Mouse (Mus musculus) liver, adult 2 months (tissue): Measurements from ENCODE around the gene Ptcra. TPM values are rescaled to one million over a fixed set of nuclear protein-coding genes. Genes with fewer than 3 reads are reported as not detected.
"Not testable (repeated sequence)": the region's sequence is repeated elsewhere in the genome, so short reads cannot be mapped to it uniquely, and the experiment has no call there.

Source experiments
- DNase-seq: peaks from one replicate; pipeline ENCODE4 v3.0.0-alpha.2; 2011; ENCODE audit warnings: low read depth, low spot score; ENCODE audit errors: extremely low read depth
- H3K27ac ChIP-seq: fragments of 200-500 bp; replicated peaks from 2 replicates; pipeline ENCODE4 v1.5.1; 2012; ENCODE audit warnings: low read depth, mild to moderate bottlenecking, control low read depth, inconsistent platforms, low read length; ENCODE audit not compliant: insufficient read depth
- H3K27me3 ChIP-seq: fragments of 200-500 bp; 2 replicates; pipeline ENCODE4 v1.6.1; 2012; ENCODE audit warnings: mild to moderate bottlenecking, moderate library complexity, low read length, inconsistent platforms; ENCODE audit not compliant: control insufficient read depth, insufficient read depth
- H3K36me3 ChIP-seq: fragments of 200-500 bp; 2 replicates; pipeline ENCODE4 v1.6.1; 2012; ENCODE audit warnings: low read length, inconsistent platforms; ENCODE audit not compliant: control insufficient read depth, insufficient read depth
- H3K4me1 ChIP-seq: fragments of 200-500 bp; 2 replicates; pipeline ENCODE4 v1.6.1; 2011; ENCODE audit warnings: low read length; ENCODE audit not compliant: control insufficient read depth, insufficient read depth
- H3K4me3 ChIP-seq: fragments of 200-500 bp; 2 replicates; pipeline ENCODE4 v1.5.1; 2011; ENCODE audit warnings: low read depth, mild to moderate bottlenecking, control low read depth, low read length, moderate library complexity; ENCODE audit not compliant: insufficient read depth
- H3K79me2 ChIP-seq: fragments of 200-500 bp; 2 replicates; pipeline ENCODE4 v1.6.1; 2012; ENCODE audit warnings: inconsistent platforms, mild to moderate bottlenecking, low read length, moderate library complexity; ENCODE audit not compliant: control insufficient read depth, insufficient read depth
- H3K9ac ChIP-seq: fragments of 200-500 bp; 2 replicates; pipeline ENCODE4 v1.6.1; 2012; ENCODE audit warnings: low read depth, mild to moderate bottlenecking, control low read depth, inconsistent platforms, low read length
- CTCF ChIP-seq: fragments of 200-500 bp; IDR thresholded peaks from 2 replicates; pipeline ENCODE4 v1.5.1; 2011; ENCODE audit warnings: low read depth, low read length, control low read depth
- POLR2A ChIP-seq: fragments of 200-500 bp; IDR thresholded peaks from 2 replicates; pipeline ENCODE4 v1.6.1; 2011; ENCODE audit warnings: low read length, control low read depth; ENCODE audit not compliant: insufficient read depth; ENCODE audit errors: extremely low read depth
- WGBS: fragments of 180-500 bp; shearing (Covaris S2); methylation state at CpG from one replicate; pipeline ENCODE4 v1.1.7; 2018; 5-methylcytosine and 5-hydroxymethylcytosine counted together
- polyA plus RNA-seq: library from polyadenylated mRNA; depleted of rRNA; stranded (reverse); fragments of >200 nt; gene quantifications from 2 replicates; pipeline ENCODE4 v1.2.3, GENCODE M21; 2012
- total RNA-seq: library from RNA; depleted of rRNA; stranded (reverse); fragments of >200 nt; gene quantifications from 2 replicates; pipeline ENCODE4 v1.2.3, GENCODE M21; 2014

Ptcra gene
- total and polyA plus RNA-seq, 2 experiments, result 0.06 TPM; not detected in 1

DNA sequence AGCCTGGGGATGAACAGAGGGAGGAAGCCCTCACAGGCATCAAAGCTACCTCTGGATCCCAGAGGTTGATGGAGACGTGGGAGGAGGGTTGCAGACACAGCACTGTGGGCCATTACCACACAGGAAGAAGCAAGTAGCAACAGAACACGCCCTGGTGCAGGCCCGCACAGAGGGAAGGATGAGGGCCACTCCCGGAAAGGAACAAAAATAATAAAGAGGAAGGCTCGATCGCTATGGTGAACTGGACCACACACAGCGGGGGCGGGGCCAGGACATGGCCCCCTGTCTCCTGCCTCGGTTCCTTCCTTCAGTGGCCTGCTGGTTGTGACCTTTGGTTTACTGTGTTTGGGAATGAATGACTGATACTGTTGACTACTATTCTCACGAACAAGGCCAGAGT, 36.2 kb upstream of the Ptcra start:
- no peak overlapping the region for H3K27ac ChIP-seq
- no peak for DNase-seq
- H3K36me3 ChIP-seq, result peaks cover 19% of the 10 kb centered on the region
- H3K9ac ChIP-seq, result no peak overlapping the region
- TF ChIP-seq POLR2A (no peak), CTCF (no peak)
- H3K4me3 ChIP-seq, result no peak overlapping the region
- no peaks in the 10 kb centered on the region for H3K4me1 ChIP-seq
- H3K27me3 ChIP-seq, result no peaks in the 10 kb centered on the region
- H3K79me2 ChIP-seq, result no peaks in the 10 kb centered on the region
- WGBS, result 82% methylated on average over 10 of the region's 10 CpGs

DNA sequence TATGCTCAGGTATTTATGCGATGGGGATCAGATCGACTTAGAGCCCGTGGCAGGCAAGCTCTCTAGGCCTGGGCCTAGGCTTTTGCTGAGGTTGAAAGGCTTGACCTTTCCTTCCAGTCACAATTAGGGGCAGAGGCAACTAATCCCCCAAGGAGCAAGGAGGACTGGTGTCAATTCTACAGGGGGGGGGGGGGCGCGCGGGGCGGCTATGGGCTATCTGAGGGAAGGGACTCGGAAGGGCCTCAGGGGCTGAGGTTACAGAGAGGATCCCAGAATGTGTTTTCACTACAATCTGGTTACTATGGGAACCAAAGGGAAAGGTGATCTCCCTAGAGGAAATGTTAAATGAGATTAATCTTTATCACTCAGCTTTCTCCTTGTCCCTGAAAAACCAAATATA, 33.9 kb upstream of the Ptcra start:
- no peak overlapping the region for H3K4me3 ChIP-seq
- no peaks in the 10 kb centered on the region for H3K4me1 ChIP-seq
- TF ChIP-seq POLR2A (no peak), CTCF (no peak)
- H3K27me3 ChIP-seq, result no peaks in the 10 kb centered on the region
- no peak overlapping the region for H3K27ac ChIP-seq
- no peaks in the 10 kb centered on the region for H3K79me2 ChIP-seq
- DNase-seq, result no peak
- H3K36me3 ChIP-seq, result peaks cover 16% of the 10 kb centered on the region
- H3K9ac ChIP-seq, result no peak overlapping the region
- 66% methylated on average over 8 of the region's 8 CpGs for WGBS

DNA sequence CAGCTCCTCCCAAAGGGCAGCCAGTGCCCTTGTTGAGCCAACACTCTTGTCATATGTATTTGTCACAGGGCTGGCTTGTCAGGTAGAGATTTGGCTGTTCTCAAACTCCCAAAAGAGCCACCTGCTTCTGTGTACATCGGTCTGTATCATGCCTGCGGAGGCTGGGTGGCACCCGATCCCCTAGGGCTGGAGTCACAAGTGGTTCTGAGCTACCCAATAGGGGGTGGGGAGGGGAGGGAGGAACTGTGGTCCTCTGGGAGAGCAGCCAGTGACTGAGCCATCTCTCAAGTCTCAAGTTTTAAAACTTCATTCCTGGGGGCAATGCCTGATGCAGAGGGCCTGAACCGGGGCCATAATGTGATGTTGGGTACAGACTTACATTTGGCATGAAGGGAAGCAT, 33.2 kb upstream of the Ptcra start:
- TF ChIP-seq CTCF (no peak), POLR2A (no peak)
- no peaks in the 10 kb centered on the region for H3K4me1 ChIP-seq
- H3K27me3 ChIP-seq, result no peaks in the 10 kb centered on the region
- H3K4me3 ChIP-seq, result no peak overlapping the region
- H3K36me3 ChIP-seq, result peaks cover 14% of the 10 kb centered on the region
- no peaks in the 10 kb centered on the region for H3K79me2 ChIP-seq
- 94% methylated on average over 4 of the region's 4 CpGs for WGBS
- DNase-seq, result no peak
- H3K27ac ChIP-seq, result no peak overlapping the region
- H3K9ac ChIP-seq, result no peak overlapping the region

DNA sequence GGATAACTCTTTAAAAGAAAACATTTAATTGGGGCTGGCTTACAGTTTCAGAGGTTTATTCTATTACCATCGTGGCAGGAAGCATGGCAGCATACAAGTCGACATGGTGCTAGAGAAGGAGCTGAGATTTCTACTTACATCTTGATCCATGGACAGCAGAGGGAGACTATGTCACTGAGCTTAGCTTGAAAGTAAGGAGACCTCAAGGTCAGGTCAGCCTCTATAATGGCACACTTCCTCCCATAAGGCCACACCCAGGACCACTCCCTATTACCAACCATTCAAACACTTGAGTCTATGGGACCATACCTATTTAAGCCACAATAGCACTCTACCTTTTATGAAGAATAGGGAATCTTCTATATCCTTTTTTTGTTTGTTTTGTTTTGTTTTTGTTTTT, 29.5 kb upstream of the Ptcra start:
- Histone ChIP-seq H3K27me3 (no peaks in the 10 kb centered on the region), H3K79me2 (no peaks in the 10 kb centered on the region), H3K9ac (no peak overlapping the region), H3K36me3 (no peaks in the 10 kb centered on the region; the same call in 1 of the 2 replicates), H3K27ac (no peak overlapping the region), H3K4me1 (no peaks in the 10 kb centered on the region), H3K4me3 (no peak overlapping the region)
- 77% methylated on average over 2 of the region's 2 CpGs for WGBS
- TF ChIP-seq POLR2A (no peak), CTCF (no peak)
- DNase-seq, result no peak

DNA sequence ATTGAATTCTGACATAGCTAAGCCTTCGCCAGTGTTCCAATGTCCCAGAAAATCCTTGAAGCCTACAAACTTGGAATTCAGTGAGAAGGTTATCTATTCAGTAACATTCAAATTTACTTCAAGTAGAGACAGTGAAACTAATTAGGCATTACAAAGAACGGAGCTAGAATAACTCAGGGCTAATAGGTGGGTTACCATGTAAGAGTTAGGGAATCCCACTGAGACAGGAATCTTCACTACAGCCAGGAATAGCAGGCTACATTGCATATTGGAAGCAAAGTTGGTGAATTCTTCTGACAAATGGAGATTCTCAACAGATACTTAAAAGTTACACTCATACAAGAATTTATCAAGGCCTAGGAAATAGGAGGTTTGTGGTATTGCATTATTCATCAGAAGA, 24.5 kb upstream of the Ptcra start:
- DNase-seq, H3K27ac ChIP-seq, H3K4me1 ChIP-seq, H3K4me3 ChIP-seq, H3K36me3 ChIP-seq, H3K9ac ChIP-seq, H3K27me3 ChIP-seq, H3K79me2 ChIP-seq: not testable (repeated sequence)
- WGBS, result 86% methylated on average over 2 of the region's 2 CpGs

DNA sequence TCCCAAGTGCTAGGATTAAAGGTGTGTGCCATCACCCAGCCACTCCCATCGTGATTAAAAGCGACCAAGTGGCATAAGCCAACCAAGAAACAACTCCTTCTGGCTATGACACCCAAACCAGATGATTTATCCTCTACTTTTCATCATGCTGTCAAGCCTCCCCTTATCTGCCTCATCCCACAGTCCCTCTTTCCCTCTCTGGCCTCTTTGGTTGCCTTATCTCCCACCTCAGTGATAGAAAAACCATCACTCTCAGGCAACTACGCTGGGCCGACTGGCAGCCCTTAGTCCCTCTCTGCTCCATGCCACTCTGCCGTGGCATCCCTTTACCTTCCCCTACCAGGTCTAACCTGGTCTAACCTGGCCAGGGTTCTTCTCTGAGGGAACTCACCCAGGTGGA, 23.4 kb upstream of the Ptcra start:
- TF ChIP-seq CTCF (no peak), POLR2A (no peak)
- no peak for DNase-seq
- WGBS, result 86% methylated on average over 5 of the region's 5 CpGs
- Histone ChIP-seq H3K79me2 (peaks cover 1% of the 10 kb centered on the region; the same call in 1 of the 2 replicates), H3K27me3 (no peaks in the 10 kb centered on the region), H3K27ac (no peak overlapping the region), H3K36me3 (no peaks in the 10 kb centered on the region), H3K4me3 (no peak overlapping the region), H3K4me1 (no peaks in the 10 kb centered on the region; the same call in 1 of the 2 replicates), H3K9ac (no peak overlapping the region)
